Mouse (Mus musculus) midbrain, embryonic 12.5 days (tissue): ENCODE measurements around the gene Ascc1. TPM values are rescaled to one million over a fixed set of nuclear protein-coding genes. Genes with fewer than 3 reads are reported as not detected.

Experiments
- ATAC-seq: fragments of 200-750 bp; cut with Nextera tagmentation; 2 replicates; pipeline ENCODE4 v1.8.0; 2017; ENCODE audit warnings: low read depth, moderate TSS enrichment, moderate library complexity; ENCODE audit not compliant: low FRiP score
- H3K27ac ChIP-seq: fragments of 300-500 bp; sonication (generic); replicated peaks from 2 replicates; pipeline ENCODE4 v1.5.1; 2016; ENCODE audit warnings: mild to moderate bottlenecking
- H3K27me3 ChIP-seq: fragments of 300-500 bp; sonication (generic); 2 replicates; pipeline ENCODE4 v1.6.1; 2016; ENCODE audit warnings: mild to moderate bottlenecking
- H3K36me3 ChIP-seq: fragments of 300-500 bp; sonication (generic); 2 replicates; pipeline ENCODE4 v1.6.1; 2016
- H3K4me1 ChIP-seq: fragments of 300-500 bp; sonication (generic); 2 replicates; pipeline ENCODE4 v1.6.1; 2016
- H3K4me2 ChIP-seq: fragments of 300-500 bp; sonication (generic); replicated peaks from 2 replicates; pipeline ENCODE4 v1.6.1; 2016; ENCODE audit warnings: mild to moderate bottlenecking, moderate library complexity
- H3K4me3 ChIP-seq: fragments of 300-500 bp; sonication (generic); 2 replicates; pipeline ENCODE4 v1.5.1; 2016; ENCODE audit warnings: mild to moderate bottlenecking
- H3K9ac ChIP-seq: fragments of 300-500 bp; sonication (generic); replicated peaks from 2 replicates; pipeline ENCODE4 v1.6.1; 2016; ENCODE audit warnings: mild to moderate bottlenecking, moderate library complexity
- H3K9me3 ChIP-seq: fragments of 300-500 bp; sonication (generic); 2 replicates; pipeline ENCODE4 v1.6.1; 2016; ENCODE audit warnings: mild to moderate bottlenecking
- WGBS: fragments of 180-500 bp; shearing (Covaris S2); methylation state at CpG from one replicate; pipeline ENCODE4 v1.1.7; 2016; 5-methylcytosine and 5-hydroxymethylcytosine counted together
- polyA plus RNA-seq: library from polyadenylated mRNA; unstranded; fragments of >200 nt; fragmentation: Nextera tagmentation; extraction: Ambion mirVana; gene quantifications from 2 replicates; pipeline ENCODE4 v1.2.1, GENCODE M21; 2016

The Ascc1 gene
- polyA plus RNA-seq, 1 experiment from 2014 or later: 39.6 TPM

- no peak overlapping the region for H3K4me3 ChIP-seq
- H3K27ac ChIP-seq: no peak overlapping the region
- WGBS: 57% methylated on average over 5 of the region's 5 CpGs
- no peak for ATAC-seq
- no peaks in the 10 kb centered on the region for H3K27me3 ChIP-seq
- H3K9ac ChIP-seq: no peak overlapping the region
- 0 out of 2 replicates have a peak, but pooled peaks cover 6% of the 10 kb centered on the region for H3K4me1 ChIP-seq
- H3K4me2 ChIP-seq: no peak overlapping the region
- H3K9me3 ChIP-seq: no peaks in the 10 kb centered on the region
- H3K36me3 ChIP-seq: no peaks in the 10 kb centered on the region
These were observed 79.3 kb downstream of the Ascc1 start for GRCm38 (mm10) chr10:60081905-60082304.

- Histone ChIP-seq H3K9me3 (no peaks in the 10 kb centered on the region), H3K27me3 (no peaks in the 10 kb centered on the region), H3K4me1 (0 out of 2 replicates have a peak, but pooled peaks cover 6% of the 10 kb centered on the region), H3K36me3 (no peaks in the 10 kb centered on the region), H3K4me3 (no peak overlapping the region), H3K27ac (no peak overlapping the region), H3K9ac (no peak overlapping the region), H3K4me2 (no peak overlapping the region)
- no peak for ATAC-seq
- 94% methylated on average over 4 of the region's 4 CpGs for WGBS
These were observed 81.5 kb downstream of the Ascc1 start for GRCm38 (mm10) chr10:60084065-60084464.

GRCm38 (mm10) chr10:60092311-60092710 lies 89.7 kb downstream of the Ascc1 start:
- Histone ChIP-seq H3K4me1 (no peaks in the 10 kb centered on the region; the same call in none of the 2 replicates), H3K36me3 (no peaks in the 10 kb centered on the region), H3K4me2 (no peak overlapping the region), H3K9ac (no peak overlapping the region), H3K9me3 (no peaks in the 10 kb centered on the region), H3K27ac (no peak overlapping the region), H3K4me3 (no peak overlapping the region), H3K27me3 (peaks cover 31% of the 10 kb centered on the region)
- 80% methylated on average over 2 of the region's 2 CpGs for WGBS
- no peak for ATAC-seq

GRCm38 (mm10) chr10:60093751-60094150 lies 91.1 kb downstream of the Ascc1 start:
- Histone ChIP-seq H3K9ac (no peak overlapping the region), H3K4me2 (no peak overlapping the region), H3K27me3 (peaks cover 34% of the 10 kb centered on the region), H3K27ac (no peak overlapping the region), H3K36me3 (no peaks in the 10 kb centered on the region), H3K4me1 (no peaks in the 10 kb centered on the region; the same call in none of the 2 replicates), H3K9me3 (no peaks in the 10 kb centered on the region), H3K4me3 (no peak overlapping the region)
- no peak for ATAC-seq
- WGBS: 75% methylated on average over 2 of the region's 2 CpGs

- Histone ChIP-seq H3K27me3 (peaks cover 35% of the 10 kb centered on the region), H3K4me2 (no peak overlapping the region), H3K4me3 (no peak overlapping the region), H3K27ac (no peak overlapping the region), H3K4me1 (no peaks in the 10 kb centered on the region; the same call in none of the 2 replicates), H3K36me3 (no peaks in the 10 kb centered on the region), H3K9ac (no peak overlapping the region), H3K9me3 (no peaks in the 10 kb centered on the region)
- no peak for ATAC-seq
- WGBS: 96% methylated on average over 2 of the region's 2 CpGs
These were observed 93.0 kb downstream of the Ascc1 start for GRCm38 (mm10) chr10:60095558-60095957.

- WGBS: 35% methylated on average over 1 of the region's 1 CpGs
- Histone ChIP-seq H3K27me3 (peaks cover 35% of the 10 kb centered on the region), H3K9ac (no peak overlapping the region), H3K4me1 (no peaks in the 10 kb centered on the region; the same call in 1 of the 2 replicates), H3K4me3 (no peak overlapping the region), H3K27ac (no peak overlapping the region), H3K36me3 (0 out of 2 replicates have a peak, but pooled peaks cover 3% of the 10 kb centered on the region), H3K9me3 (no peaks in the 10 kb centered on the region), H3K4me2 (no peak overlapping the region)
- no peak for ATAC-seq
These were observed 93.7 kb downstream of the Ascc1 start for GRCm38 (mm10) chr10:60096302-60096701.

GRCm38 (mm10) chr10:60097146-60097545 lies 94.5 kb downstream of the Ascc1 start:
- 92% methylated on average over 9 of the region's 9 CpGs for WGBS
- no peak overlapping the region for H3K4me3 ChIP-seq
- no peak overlapping the region for H3K27ac ChIP-seq
- ATAC-seq: no peak
- no peak overlapping the region for H3K4me2 ChIP-seq
- H3K4me1 ChIP-seq: no peaks in the 10 kb centered on the region; the same call in 1 of the 2 replicates
- 0 out of 2 replicates have a peak, but pooled peaks cover 3% of the 10 kb centered on the region for H3K36me3 ChIP-seq
- H3K9ac ChIP-seq: no peak overlapping the region
- H3K9me3 ChIP-seq: no peaks in the 10 kb centered on the region
- H3K27me3 ChIP-seq: peaks cover 32% of the 10 kb centered on the region

- H3K9me3 ChIP-seq: no peaks in the 10 kb centered on the region
- H3K4me2 ChIP-seq: no peak overlapping the region
- H3K4me3 ChIP-seq: no peak overlapping the region
- H3K4me1 ChIP-seq: no peaks in the 10 kb centered on the region; the same call in 1 of the 2 replicates
- peaks cover 29% of the 10 kb centered on the region for H3K27me3 ChIP-seq
- no peak overlapping the region for H3K9ac ChIP-seq
- no peak for ATAC-seq
- no peak overlapping the region for H3K27ac ChIP-seq
- H3K36me3 ChIP-seq: 0 out of 2 replicates have a peak, but pooled peaks cover 3% of the 10 kb centered on the region
- 95% methylated on average over 5 of the region's 5 CpGs for WGBS
These were observed 95.2 kb downstream of the Ascc1 start for GRCm38 (mm10) chr10:60097774-60098173.

GRCm38 (mm10) chr10:60105391-60106145 lies 103.0 kb downstream of the Ascc1 start:
- peak overlapping the region; percentile 66 for H3K4me3 ChIP-seq
- 0 out of 2 replicates have a peak, but pooled peaks cover 3% of the 10 kb centered on the region for H3K36me3 ChIP-seq
- no peaks in the 10 kb centered on the region for H3K9me3 ChIP-seq
- H3K27me3 ChIP-seq: peaks cover 66% of the 10 kb centered on the region
- WGBS: 17% methylated on average over 20 of the region's 20 CpGs
- H3K9ac ChIP-seq: peak overlapping the region; percentile 43; the same call in 1 of the 2 replicates
- H3K27ac ChIP-seq: peak overlapping the region; percentile 79
- ATAC-seq: peak; percentile 32; the same call in 1 of the 2 replicates
- H3K4me1 ChIP-seq: peaks cover 32% of the 10 kb centered on the region
- peak overlapping the region; percentile 93 for H3K4me2 ChIP-seq

- WGBS: under 1% methylated on average over 22 of the region's 22 CpGs
- Histone ChIP-seq H3K4me1 (peaks cover 32% of the 10 kb centered on the region), H3K27me3 (peaks cover 66% of the 10 kb centered on the region), H3K9ac (peak within 1 kb of the TSS; percentile 72), H3K27ac (peak within 1 kb of the TSS; percentile 79), H3K4me2 (peak within 1 kb of the TSS; percentile 93), H3K4me3 (peak within 1 kb of the TSS; percentile 66), H3K9me3 (no peaks in the 10 kb centered on the region), H3K36me3 (no peaks in the 10 kb centered on the region)
- peak; percentile 61 for ATAC-seq
These were observed 103.5 kb downstream of the Ascc1 start, which contains the start of gene Spock2 for GRCm38 (mm10) chr10:60106146-60106530. TSS of gene Spock2 (plus strand) at chr10:60106219.

GRCm38 (mm10) chr10:60106531-60107186 lies 104.1 kb downstream of the Ascc1 start:
- peak overlapping the region; percentile 72 for H3K9ac ChIP-seq
- WGBS: under 1% methylated on average over 57 of the region's 57 CpGs
- H3K4me2 ChIP-seq: peak overlapping the region; percentile 93
- H3K9me3 ChIP-seq: no peaks in the 10 kb centered on the region
- H3K27me3 ChIP-seq: peaks cover 66% of the 10 kb centered on the region
- ATAC-seq: peak; percentile 71
- H3K27ac ChIP-seq: peak overlapping the region; percentile 79
- no peaks in the 10 kb centered on the region for H3K36me3 ChIP-seq
- H3K4me3 ChIP-seq: peak overlapping the region; percentile 66
- H3K4me1 ChIP-seq: peaks cover 32% of the 10 kb centered on the region

GRCm38 (mm10) chr10:60107448-60107847 lies 104.8 kb downstream of the Ascc1 start:
- H3K4me3 ChIP-seq: peak overlapping the region; percentile 66

More at GRCm38 (mm10) chr10:60107448-60107847, 104.8 kb downstream of the Ascc1 start:
- H3K36me3 ChIP-seq: no peaks in the 10 kb centered on the region
- no peak for ATAC-seq
- H3K27me3 ChIP-seq: peaks cover 66% of the 10 kb centered on the region
- peaks cover 32% of the 10 kb centered on the region for H3K4me1 ChIP-seq
- no peaks in the 10 kb centered on the region for H3K9me3 ChIP-seq
- H3K4me2 ChIP-seq: peak overlapping the region; percentile 93
- H3K9ac ChIP-seq: peak overlapping the region; percentile 72
- under 1% methylated on average over 28 of the region's 28 CpGs for WGBS
- H3K27ac ChIP-seq: peak overlapping the region; percentile 79
